Mouse (Mus musculus): ENCODE data around the gene a.

- no peak for TF ChIP-seq GATA1 (IDR thresholded peaks at IDR 0.05; ENCODE audit: borderline replicate concordance, low read length)
- TF ChIP-seq CTCF (IDR thresholded peaks at IDR 0.05; ENCODE audit: low read depth, low read length): no peak
These were observed 151.3 kb downstream of the a start for GRCm38 (mm10) chr2:154942546-154942945.

Data from G1E (cell line).